Mouse (Mus musculus) lung, postnatal 36 days (tissue): Measurements from ENCODE around the gene Ubap2l.

Experiments
- DNase-seq: peaks from one replicate; pipeline ENCODE4 v3.0.0; 2022; ENCODE audit warnings: mixed read lengths

The Ubap2l gene

GRCm38 (mm10) chr3:90052351-90053241, at the start of gene Ubap2l:
Ubap2l (minus strand) TSS chr3:90052628.
- DNase-seq: peak; percentile 97

- no peak for DNase-seq
Measured at GRCm38 (mm10) chr3:90101673-90102072, 49.2 kb upstream of the Ubap2l start.

GRCm38 (mm10) chr3:90101010-90101409, 48.6 kb upstream of the Ubap2l start:
- DNase-seq: no peak

- no peak for DNase-seq
Measured at GRCm38 (mm10) chr3:90097928-90098327, 45.5 kb upstream of the Ubap2l start.

GRCm38 (mm10) chr3:90094453-90094852, 42.0 kb upstream of the Ubap2l start:
- no peak for DNase-seq

- DNase-seq: no peak
Measured at GRCm38 (mm10) chr3:90090892-90091291, 38.5 kb upstream of the Ubap2l start.

GRCm38 (mm10) chr3:90088617-90089016, 36.2 kb upstream of the Ubap2l start:
- DNase-seq: peak; percentile 62

GRCm38 (mm10) chr3:90086068-90086467, 33.6 kb upstream of the Ubap2l start:
- peak; percentile 36 for DNase-seq

- DNase-seq: peak; percentile 79
Measured at GRCm38 (mm10) chr3:90085281-90085680, 32.9 kb upstream of the Ubap2l start.

GRCm38 (mm10) chr3:90084790-90085189, 32.4 kb upstream of the Ubap2l start:
- DNase-seq: peak; percentile 42

- DNase-seq: peak; percentile 54
Measured at GRCm38 (mm10) chr3:90083698-90084324, 31.4 kb upstream of the Ubap2l start.

GRCm38 (mm10) chr3:90083034-90083433, 30.6 kb upstream of the Ubap2l start:
- DNase-seq: peak; percentile 66

GRCm38 (mm10) chr3:90081365-90082240, 29.2 kb upstream of the Ubap2l start:
- DNase-seq: peak; percentile 65

- no peak for DNase-seq
Measured at GRCm38 (mm10) chr3:90080498-90080863, 28.1 kb upstream of the Ubap2l start.

- peak; percentile 86 for DNase-seq
Measured at GRCm38 (mm10) chr3:90079763-90080497, 27.5 kb upstream of the Ubap2l start.

- peak; percentile 99 for DNase-seq
Measured at GRCm38 (mm10) chr3:90079133-90079762, 26.8 kb upstream of the Ubap2l start.

GRCm38 (mm10) chr3:90078224-90078623, 25.8 kb upstream of the Ubap2l start:
- DNase-seq: no peak

GRCm38 (mm10) chr3:90076921-90077716, 24.7 kb upstream of the Ubap2l start:
- DNase-seq: peak; percentile 91

GRCm38 (mm10) chr3:90072294-90072693, 19.9 kb upstream of the Ubap2l start, which contains the start of gene Tpm3:
Tpm3 (plus strand) TSS chr3:90072649.
- no peak for DNase-seq

GRCm38 (mm10) chr3:90069688-90070087, 17.3 kb upstream of the Ubap2l start:
- no peak for DNase-seq

- DNase-seq: no peak
Measured at GRCm38 (mm10) chr3:90067851-90068250, 15.4 kb upstream of the Ubap2l start.
